Mouse (Mus musculus): ENCODE data around the gene Dlx5. TPM values are rescaled to one million over a fixed set of nuclear protein-coding genes. Genes with fewer than 3 reads are reported as not detected.

Dlx5 gene
- total RNA-seq, 2 experiments from 2014 or later = 5.8 to 5.9 TPM

Other genes starting within 250 kb of the Dlx5 start
- gene Dlx6, start 18.8 kb downstream of the Dlx5 start, total RNA-seq (2021) = 1 to 10 TPM; 6.6 to 7.0 TPM
- 1 to 10 TPM; 4.6 to 4.7 TPM for gene Sdhaf3, start 73.9 kb upstream of the Dlx5 start, total RNA-seq (2021)

All from layer of hippocampus, postnatal 10 days (tissue).